Mouse (Mus musculus) liver, embryonic 14.5 days (tissue): Measurements from ENCODE around the gene Pdia5.
A peak's percentile ranks its signal among the peaks of the same experiment; 100 is the strongest.

Source experiments
- CTCF ChIP-seq: IDR thresholded peaks from 2 replicates; pipeline ENCODE4 v1.5.1; 2016; ENCODE audit warnings: antibody characterized with exemption, low read depth, control low read depth
- EP300 ChIP-seq: IDR thresholded peaks from 2 replicates; pipeline ENCODE4 v1.6.1; 2016; ENCODE audit warnings: antibody characterized with exemption, low read depth

- peak; percentile 93 for TF ChIP-seq CTCF
- no peak for TF ChIP-seq EP300
Measured at GRCm38 (mm10) chr16:35360593-35360992, 130.1 kb downstream of the Pdia5 start.
